Mouse (Mus musculus): ENCODE data around the gene C8a. TPM values are rescaled to one million over a fixed set of nuclear protein-coding genes. Genes with fewer than 3 reads are reported as not detected.

The C8a gene
- total and polyA plus RNA-seq, 2 experiments from 2014 or later, result 0.04 TPM; not detected in 1

- ATAC-seq (ENCODE audit: low FRiP score), result no peak
- 88% methylated on average over 9 of the region's 9 CpGs for WGBS
Measured at GRCm38 (mm10) chr4:104798951-104799350, 77.2 kb downstream of the C8a start.

GRCm38 (mm10) chr4:104792111-104792510 lies 84.1 kb downstream of the C8a start:
- no peak for ATAC-seq (ENCODE audit: low FRiP score)
- TF ChIP-seq CTCF (IDR thresholded peaks at IDR 0.05), result no peak
- no peak overlapping the region for H3K4me2 ChIP-seq (ENCODE audit: low read depth, low read length, poor library complexity, severe bottlenecking)
- H3K4me1 ChIP-seq (ENCODE audit: insufficient read depth, low read length), result no peaks in the 10 kb centered on the region
- H3K4me3 ChIP-seq (ENCODE audit: low read depth, low read length), result no peak overlapping the region
- no peaks in the 10 kb centered on the region for H3K36me3 ChIP-seq (ENCODE audit: insufficient read depth, low read length)
- no peaks in the 10 kb centered on the region for H3K9me3 ChIP-seq (ENCODE audit: low read length)
- H3K27ac ChIP-seq (ENCODE audit: low read depth, low read length), result no peak overlapping the region
- no peak overlapping the region for H3K9ac ChIP-seq (replicated peaks; ENCODE audit: low read length, poor library complexity, severe bottlenecking)
- DNase-seq (ENCODE audit: low spot score), result no peak
- H3K27me3 ChIP-seq (ENCODE audit: insufficient read depth, low read length), result no peaks in the 10 kb centered on the region
- WGBS, result 76% methylated on average over 4 of the region's 4 CpGs

More at GRCm38 (mm10) chr4:104798951-104799350, 77.2 kb downstream of the C8a start:
- no peak overlapping the region for H3K9ac ChIP-seq (replicated peaks; ENCODE audit: low read length, poor library complexity, severe bottlenecking)
- no peak for TF ChIP-seq CTCF (IDR thresholded peaks at IDR 0.05)
- no peaks in the 10 kb centered on the region for H3K4me1 ChIP-seq (ENCODE audit: insufficient read depth, low read length)
- H3K27me3 ChIP-seq (ENCODE audit: insufficient read depth, low read length), result no peaks in the 10 kb centered on the region
- H3K36me3 ChIP-seq (ENCODE audit: insufficient read depth, low read length), result no peaks in the 10 kb centered on the region
- H3K9me3 ChIP-seq (ENCODE audit: low read length), result no peaks in the 10 kb centered on the region
- no peak for DNase-seq (ENCODE audit: low spot score)
- H3K4me3 ChIP-seq (ENCODE audit: low read depth, low read length), result no peak overlapping the region
- no peak overlapping the region for H3K4me2 ChIP-seq (ENCODE audit: low read depth, low read length, poor library complexity, severe bottlenecking)
- H3K27ac ChIP-seq (ENCODE audit: low read depth, low read length), result no peak overlapping the region

GRCm38 (mm10) chr4:104782346-104782745 lies 93.9 kb downstream of the C8a start:
- no peak for DNase-seq (ENCODE audit: low spot score)
- Histone ChIP-seq H3K4me3 (ENCODE audit: low read depth, low read length) (no peak overlapping the region), H3K9me3 (ENCODE audit: low read length) (no peaks in the 10 kb centered on the region), H3K27ac (ENCODE audit: low read depth, low read length) (no peak overlapping the region), H3K36me3 (ENCODE audit: insufficient read depth, low read length) (no peaks in the 10 kb centered on the region), H3K4me2 (ENCODE audit: low read depth, low read length, poor library complexity, severe bottlenecking) (no peak overlapping the region), H3K27me3 (ENCODE audit: insufficient read depth, low read length) (no peaks in the 10 kb centered on the region), H3K9ac (replicated peaks; ENCODE audit: low read length, poor library complexity, severe bottlenecking) (no peak overlapping the region), H3K4me1 (ENCODE audit: insufficient read depth, low read length) (no peaks in the 10 kb centered on the region)
- 87% methylated on average over 4 of the region's 4 CpGs for WGBS
- no peak for TF ChIP-seq CTCF (IDR thresholded peaks at IDR 0.05)
- no peak for ATAC-seq (ENCODE audit: low FRiP score)

GRCm38 (mm10) chr4:104781441-104781840 lies 94.8 kb downstream of the C8a start:
- Histone ChIP-seq H3K36me3 (ENCODE audit: insufficient read depth, low read length) (no peaks in the 10 kb centered on the region), H3K4me2 (ENCODE audit: low read depth, low read length, poor library complexity, severe bottlenecking) (no peak overlapping the region), H3K4me1 (ENCODE audit: insufficient read depth, low read length) (no peaks in the 10 kb centered on the region), H3K4me3 (ENCODE audit: low read depth, low read length) (no peak overlapping the region), H3K9ac (replicated peaks; ENCODE audit: low read length, poor library complexity, severe bottlenecking) (no peak overlapping the region), H3K27ac (ENCODE audit: low read depth, low read length) (no peak overlapping the region), H3K27me3 (ENCODE audit: insufficient read depth, low read length) (no peaks in the 10 kb centered on the region), H3K9me3 (ENCODE audit: low read length) (no peaks in the 10 kb centered on the region)
- DNase-seq (ENCODE audit: low spot score), result no peak
- WGBS, result 95% methylated on average over 3 of the region's 3 CpGs
- no peak for ATAC-seq (ENCODE audit: low FRiP score)
- no peak for TF ChIP-seq CTCF (IDR thresholded peaks at IDR 0.05)

- no peak for ATAC-seq (ENCODE audit: low FRiP score)
Measured at GRCm38 (mm10) chr4:104779460-104779859, 96.7 kb downstream of the C8a start.

GRCm38 (mm10) chr4:104775601-104776000 lies 100.6 kb downstream of the C8a start:
- 20% methylated on average over 3 of the region's 3 CpGs for WGBS
- ATAC-seq (ENCODE audit: low FRiP score), result no peak

More at GRCm38 (mm10) chr4:104779460-104779859, 96.7 kb downstream of the C8a start:
- H3K27me3 ChIP-seq (ENCODE audit: insufficient read depth, low read length), result no peaks in the 10 kb centered on the region
- H3K36me3 ChIP-seq (ENCODE audit: insufficient read depth, low read length), result no peaks in the 10 kb centered on the region
- H3K4me2 ChIP-seq (ENCODE audit: low read depth, low read length, poor library complexity, severe bottlenecking), result no peak overlapping the region
- no peak for TF ChIP-seq CTCF (IDR thresholded peaks at IDR 0.05)
- no peak overlapping the region for H3K4me3 ChIP-seq (ENCODE audit: low read depth, low read length)
- H3K9me3 ChIP-seq (ENCODE audit: low read length), result no peaks in the 10 kb centered on the region
- no peak for DNase-seq (ENCODE audit: low spot score)
- no peak overlapping the region for H3K27ac ChIP-seq (ENCODE audit: low read depth, low read length)
- H3K9ac ChIP-seq (replicated peaks; ENCODE audit: low read length, poor library complexity, severe bottlenecking), result no peak overlapping the region
- no peaks in the 10 kb centered on the region for H3K4me1 ChIP-seq (ENCODE audit: insufficient read depth, low read length)
- WGBS, result 87% methylated on average over 5 of the region's 5 CpGs

More at GRCm38 (mm10) chr4:104775601-104776000, 100.6 kb downstream of the C8a start:
- Histone ChIP-seq H3K27ac (ENCODE audit: low read depth, low read length) (no peak overlapping the region), H3K4me1 (ENCODE audit: insufficient read depth, low read length) (no peaks in the 10 kb centered on the region), H3K4me3 (ENCODE audit: low read depth, low read length) (no peak overlapping the region), H3K27me3 (ENCODE audit: insufficient read depth, low read length) (no peaks in the 10 kb centered on the region), H3K36me3 (ENCODE audit: insufficient read depth, low read length) (no peaks in the 10 kb centered on the region), H3K4me2 (ENCODE audit: low read depth, low read length, poor library complexity, severe bottlenecking) (no peak overlapping the region), H3K9me3 (ENCODE audit: low read length) (no peaks in the 10 kb centered on the region), H3K9ac (replicated peaks; ENCODE audit: low read length, poor library complexity, severe bottlenecking) (no peak overlapping the region)
- no peak for DNase-seq (ENCODE audit: low spot score)
- TF ChIP-seq CTCF (IDR thresholded peaks at IDR 0.05), result no peak

All from midbrain, postnatal 0 days (tissue).